19 mouse cellular contexts compared by ENCODE assay signal in genomic region chr8:87629656-87630055, GRCm38 (mm10).
"Had no signal": no experiment of that assay in that cellular context is flagged by ENCODE, and none has a peak within 500 bp of the region (broad histone marks: within the 10 kb centered on the region; RNA-seq: fewer than 3 reads in every experiment).

No protein-coding gene starts in this region.

- DNase-seq: kidney, adult 11 months; kidney, adult 8-10 months; kidney, postnatal 25 days; layer of hippocampus, adult 9-11 months; liver; lung, adult 2 months; lung, postnatal 14 days; retina, postnatal 1 day; right cerebral cortex, postnatal 25 days; spleen, adult 18-20 months; thymus, postnatal 25 days had no signal

- H3K9ac ChIP-seq: intestine, embryonic 15.5 days; limb, embryonic 13.5 days; liver, embryonic 12.5 days; liver, embryonic 15.5 days; midbrain, embryonic 13.5 days had no signal

- H3K27ac ChIP-seq: intestine, embryonic 15.5 days; layer of hippocampus, adult 2 months; limb, embryonic 10.5 days; limb, embryonic 13.5 days; liver, embryonic 12.5 days; liver, embryonic 15.5 days; macrophage; midbrain, embryonic 13.5 days had no signal

- H3K9me3 ChIP-seq: intestine, embryonic 15.5 days; limb, embryonic 10.5 days; liver, embryonic 12.5 days; liver, embryonic 15.5 days; midbrain, embryonic 13.5 days had no signal

- H3K4me1 ChIP-seq: intestine, embryonic 15.5 days; liver, embryonic 12.5 days; liver, embryonic 15.5 days had no signal

- H3K27me3 ChIP-seq: intestine, embryonic 15.5 days; limb, embryonic 13.5 days; liver, embryonic 12.5 days; liver, embryonic 15.5 days; midbrain, embryonic 13.5 days had no signal

- H3K4me3 ChIP-seq: intestine, embryonic 15.5 days; layer of hippocampus, adult 2 months; limb, embryonic 10.5 days; limb, embryonic 13.5 days; liver, embryonic 12.5 days; liver, embryonic 15.5 days; midbrain, embryonic 13.5 days had no signal

- ATAC-seq: intestine, embryonic 15.5 days; liver, embryonic 12.5 days; midbrain, embryonic 13.5 days had no signal

- H3K36me3 ChIP-seq: intestine, embryonic 15.5 days; limb, embryonic 10.5 days; limb, embryonic 13.5 days; liver, embryonic 12.5 days; liver, embryonic 15.5 days; midbrain, embryonic 13.5 days had no signal

- H3K4me2 ChIP-seq: intestine, embryonic 15.5 days; limb, embryonic 13.5 days; liver, embryonic 12.5 days; liver, embryonic 15.5 days; midbrain, embryonic 13.5 days had no signal
